Mouse (Mus musculus) lung, postnatal 0 days (tissue): Measurements from ENCODE around the gene Lcp2. TPM values are rescaled to one million over a fixed set of nuclear protein-coding genes. Genes with fewer than 3 reads are reported as not detected.

Source experiments
- ATAC-seq: fragments of 200-750 bp; cut with Nextera tagmentation; 2 replicates; pipeline ENCODE4 v1.8.0; 2017; ENCODE audit warnings: moderate library complexity
- DNase-seq: peaks from one replicate; pipeline ENCODE4 v3.0.0-alpha.2; 2016; ENCODE audit warnings: low spot score
- H3K27ac ChIP-seq: fragments of 300-500 bp; sonication (generic); 2 replicates; pipeline ENCODE4 v1.5.1; 2014; ENCODE audit warnings: antibody characterized with exemption, mild to moderate bottlenecking, low read length, mixed read lengths
- H3K27me3 ChIP-seq: fragments of 300-500 bp; sonication (generic); replicated peaks from 2 replicates; pipeline ENCODE4 v1.6.1; 2014; ENCODE audit warnings: low read length, mixed read lengths; ENCODE audit not compliant: insufficient read depth
- H3K36me3 ChIP-seq: fragments of 300-500 bp; sonication (generic); 2 replicates; pipeline ENCODE4 v1.6.1; 2014; ENCODE audit warnings: low read length, mixed read lengths; ENCODE audit not compliant: insufficient read depth
- H3K4me1 ChIP-seq: fragments of 300-500 bp; sonication (generic); 2 replicates; pipeline ENCODE4 v1.6.1; 2014; ENCODE audit warnings: antibody characterized with exemption, low read depth, low read length, mixed read lengths; ENCODE audit not compliant: insufficient read depth
- H3K4me2 ChIP-seq: fragments of 300-500 bp; sonication (generic); replicated peaks from 2 replicates; pipeline ENCODE4 v1.6.1; 2014; ENCODE audit warnings: low read depth, mild to moderate bottlenecking, low read length, moderate library complexity, mixed read lengths
- H3K4me3 ChIP-seq: fragments of 300-500 bp; sonication (generic); 2 replicates; pipeline ENCODE4 v1.5.1; 2014; ENCODE audit warnings: low read depth, low read length
- H3K9ac ChIP-seq: fragments of 300-500 bp; sonication (generic); replicated peaks from 2 replicates; pipeline ENCODE4 v1.6.1; 2014; ENCODE audit warnings: low read depth, mild to moderate bottlenecking
- H3K9me3 ChIP-seq: fragments of 300-500 bp; sonication (generic); 2 replicates; pipeline ENCODE4 v1.6.1; 2016; ENCODE audit warnings: low read length, mixed read lengths
- CTCF ChIP-seq: IDR thresholded peaks from 2 replicates; pipeline ENCODE4 v1.5.1; 2016; ENCODE audit warnings: antibody characterized with exemption, mild to moderate bottlenecking
- EP300 ChIP-seq: IDR thresholded peaks from 2 replicates; pipeline ENCODE4 v1.6.1; 2016; ENCODE audit warnings: antibody characterized with exemption, mild to moderate bottlenecking, control low read depth
- WGBS: fragments of 180-500 bp; shearing (Covaris S2); extraction: QIAGEN DNeasy Blood & Tissue Kit; methylation state at CpG from one replicate; pipeline ENCODE4 v1.1.7; 2014; 5-methylcytosine and 5-hydroxymethylcytosine counted together
- polyA plus RNA-seq: library from polyadenylated mRNA; unstranded; fragments of >200 nt; fragmentation: Nextera tagmentation; extraction: Ambion mirVana; gene quantifications from 2 replicates; pipeline ENCODE4 v1.2.1, GENCODE M21; 2015

Lcp2 gene
- polyA plus RNA-seq, 1 experiment from 2014 or later = 4.9 TPM

DNA sequence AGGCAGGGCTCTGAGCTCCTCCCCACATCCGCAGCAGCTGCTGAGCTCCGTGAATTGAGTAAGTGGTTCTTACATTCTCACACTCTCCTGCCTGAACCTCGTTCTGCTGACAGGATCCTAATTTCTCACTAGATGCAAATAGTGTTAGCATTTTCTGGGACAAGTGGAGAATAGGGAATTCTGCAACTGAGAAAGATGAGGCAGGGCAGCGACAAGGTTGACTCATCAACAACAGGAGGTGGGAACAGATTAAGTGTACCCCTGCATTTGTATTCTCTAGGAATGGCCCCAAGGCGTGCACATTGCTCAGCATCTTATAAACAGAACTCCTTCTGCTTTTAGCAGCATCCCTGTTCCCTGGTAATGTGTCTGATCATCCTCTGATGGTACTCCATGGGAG lies 6.7 kb upstream of the Lcp2 start:
- Histone ChIP-seq H3K9me3 (no peaks in the 10 kb centered on the region), H3K27ac (no peak overlapping the region), H3K4me2 (no peak overlapping the region), H3K4me1 (no peaks in the 10 kb centered on the region), H3K9ac (no peak overlapping the region), H3K36me3 (no peaks in the 10 kb centered on the region), H3K4me3 (no peak overlapping the region), H3K27me3 (no peaks in the 10 kb centered on the region)
- no peak for TF ChIP-seq EP300
- TF ChIP-seq CTCF = no peak
- DNase-seq (no peak), ATAC-seq (no peak)
- 62% methylated on average over 5 of the region's 5 CpGs for WGBS

DNA sequence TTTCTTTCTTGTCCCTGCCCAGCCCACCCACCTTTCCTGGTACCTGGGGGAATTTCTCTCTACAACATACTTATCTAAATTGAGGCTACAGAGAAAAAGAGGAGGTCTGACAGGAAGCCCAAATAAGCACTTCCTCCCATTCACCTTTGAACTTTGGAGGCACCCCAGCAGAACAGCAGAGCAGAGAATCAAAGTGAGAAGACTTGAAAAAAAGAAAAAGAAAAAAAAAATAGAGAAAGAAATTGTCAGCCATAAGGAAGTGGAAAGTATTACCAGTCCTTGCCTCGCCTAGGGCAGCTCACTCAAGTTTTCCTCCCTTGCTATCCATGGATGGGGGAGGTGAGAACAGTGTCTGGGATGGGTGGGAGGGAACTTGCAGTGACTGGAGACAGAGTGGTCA lies 3.9 kb upstream of the Lcp2 start:
- H3K9ac ChIP-seq = no peak overlapping the region
- TF ChIP-seq EP300 (no peak), CTCF (no peak)
- 38% methylated on average over 1 of the region's 1 CpGs for WGBS

DNA sequence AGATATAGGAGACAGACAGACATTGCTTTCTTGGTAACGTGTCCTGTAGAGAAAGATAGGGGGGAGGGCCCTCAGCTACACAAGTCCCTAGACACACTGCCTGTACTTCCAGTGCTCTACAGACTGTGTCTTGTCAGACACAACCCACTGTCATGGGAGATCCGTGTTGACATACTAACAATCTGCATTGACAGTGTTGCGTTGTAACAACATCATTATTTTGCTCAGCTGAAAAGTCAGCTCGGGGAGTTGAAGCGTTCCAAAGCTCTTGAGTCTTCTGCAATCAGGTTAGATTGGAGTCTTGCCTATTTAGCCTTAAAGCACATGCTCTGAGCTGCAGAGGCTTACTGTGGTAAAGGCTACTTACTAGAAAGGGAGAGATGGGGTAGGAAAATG lies 820 bp downstream of the Lcp2 start:
- no peak for TF ChIP-seq EP300
- 82% methylated on average over 5 of the region's 5 CpGs for WGBS
- peak overlapping the region; percentile 6; the same call in 1 of the 2 replicates for H3K4me3 ChIP-seq
- no peak overlapping the region for H3K4me2 ChIP-seq
- no peak overlapping the region for H3K9ac ChIP-seq
- H3K27me3 ChIP-seq = no peaks in the 10 kb centered on the region
- DNase-seq (no peak), ATAC-seq (no peak)
- no peaks in the 10 kb centered on the region for H3K4me1 ChIP-seq
- H3K36me3 ChIP-seq = no peaks in the 10 kb centered on the region
- no peak overlapping the region for H3K27ac ChIP-seq
- no peaks in the 10 kb centered on the region for H3K9me3 ChIP-seq

More for the DNA sequence above, 3.9 kb upstream of the Lcp2 start:
- no peaks in the 10 kb centered on the region for H3K4me1 ChIP-seq
- no peak overlapping the region for H3K4me2 ChIP-seq
- no peaks in the 10 kb centered on the region for H3K27me3 ChIP-seq
- H3K9me3 ChIP-seq = no peaks in the 10 kb centered on the region
- H3K4me3 ChIP-seq = no peak overlapping the region
- no peak overlapping the region for H3K27ac ChIP-seq
- no peak for DNase-seq
- no peaks in the 10 kb centered on the region for H3K36me3 ChIP-seq
- no peak for ATAC-seq

DNA sequence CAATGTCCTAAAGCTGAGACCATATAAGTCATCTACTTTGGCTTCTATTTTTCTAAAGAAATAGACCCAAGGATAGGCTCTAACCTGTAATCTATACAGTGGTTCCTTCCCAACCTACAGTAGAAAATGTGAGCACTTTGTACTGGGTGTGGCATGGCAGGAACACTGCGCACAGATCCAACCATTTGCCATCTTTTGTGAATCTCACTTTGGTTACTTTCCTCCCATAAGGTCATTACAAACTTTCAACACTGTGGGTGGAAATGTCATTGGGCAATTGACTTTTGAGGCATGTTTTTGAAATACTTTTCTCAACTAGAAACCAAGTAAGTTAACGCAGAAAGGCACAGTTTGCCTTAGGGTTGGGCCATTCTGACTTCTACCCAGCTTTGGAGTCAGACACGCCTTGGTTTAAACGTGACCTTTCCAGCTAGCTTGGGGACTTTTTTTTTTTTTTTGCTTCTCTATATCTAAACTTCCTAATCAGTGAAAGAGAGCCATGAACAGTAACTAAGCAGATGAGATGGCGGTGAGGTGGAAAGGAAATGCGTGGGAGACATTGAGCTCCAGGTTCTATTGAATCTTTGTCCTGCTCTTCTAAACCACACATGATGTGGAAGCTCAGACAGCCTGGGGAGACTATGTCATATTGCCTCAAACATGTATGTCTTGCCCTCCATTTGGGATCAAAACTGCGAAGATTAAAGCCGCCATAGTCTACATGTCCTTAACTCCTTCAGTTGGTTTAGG lies 1.8 kb downstream of the Lcp2 start:
- Histone ChIP-seq H3K4me3 (no peak overlapping the region), H3K9ac (no peak overlapping the region), H3K27ac (no peak overlapping the region), H3K4me1 (no peaks in the 10 kb centered on the region), H3K36me3 (no peaks in the 10 kb centered on the region), H3K4me2 (no peak overlapping the region), H3K9me3 (no peaks in the 10 kb centered on the region), H3K27me3 (no peaks in the 10 kb centered on the region)
- ATAC-seq = no peak
- no peak for DNase-seq
- TF ChIP-seq EP300 = no peak
- no peak for TF ChIP-seq CTCF
- 89% methylated on average over 8 of the region's 8 CpGs for WGBS

DNA sequence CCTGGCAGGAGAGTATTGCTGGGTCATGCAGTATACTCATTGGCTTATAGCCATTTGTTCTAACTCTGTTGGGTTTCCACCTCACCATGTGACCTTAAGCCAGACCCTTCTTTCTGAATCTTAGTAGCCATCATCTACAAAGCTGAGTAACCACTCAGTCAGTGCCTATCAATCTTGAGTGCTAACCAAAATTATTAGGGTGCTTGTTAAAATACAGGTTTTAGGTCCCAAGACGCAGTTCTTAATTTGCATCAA lies 2.3 kb downstream of the Lcp2 start:
- H3K36me3 ChIP-seq = no peaks in the 10 kb centered on the region
- no peak overlapping the region for H3K4me2 ChIP-seq
- TF ChIP-seq CTCF = no peak
- TF ChIP-seq EP300 = no peak
- H3K9ac ChIP-seq = no peak overlapping the region
- DNase-seq = no peak
- WGBS = 88% methylated on average over 1 of the region's 1 CpGs
- H3K4me1 ChIP-seq = no peaks in the 10 kb centered on the region
- no peaks in the 10 kb centered on the region for H3K27me3 ChIP-seq
- no peaks in the 10 kb centered on the region for H3K9me3 ChIP-seq
- H3K4me3 ChIP-seq = no peak overlapping the region
- no peak for ATAC-seq
- no peak overlapping the region for H3K27ac ChIP-seq

DNA sequence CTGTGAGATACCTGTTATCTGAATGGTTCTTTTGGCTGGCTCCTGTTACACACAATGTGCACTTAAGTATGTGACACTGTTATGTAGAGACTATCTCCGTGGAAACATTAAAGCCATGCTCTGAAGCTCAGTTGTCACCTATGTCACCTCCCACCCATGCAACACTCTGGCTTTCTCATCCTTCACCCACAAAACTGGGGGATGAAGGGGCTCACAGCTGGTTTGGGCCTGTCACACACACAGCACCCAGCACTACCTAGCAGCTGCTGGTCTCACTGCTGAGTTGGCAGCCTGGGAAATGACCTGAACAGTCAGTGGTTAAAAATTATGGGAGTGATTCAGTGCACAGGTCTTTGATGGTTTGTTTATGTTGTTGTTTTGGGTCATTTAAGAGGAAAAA lies 3.3 kb downstream of the Lcp2 start:
- DNase-seq = no peak
- H3K36me3 ChIP-seq = no peaks in the 10 kb centered on the region
- 55% methylated on average over 1 of the region's 1 CpGs for WGBS
- H3K9me3 ChIP-seq = no peaks in the 10 kb centered on the region
- H3K4me1 ChIP-seq = no peaks in the 10 kb centered on the region
- no peaks in the 10 kb centered on the region for H3K27me3 ChIP-seq
- H3K9ac ChIP-seq = no peak overlapping the region
- TF ChIP-seq EP300 = no peak
- no peak for TF ChIP-seq CTCF
- H3K4me2 ChIP-seq = no peak overlapping the region
- no peak overlapping the region for H3K27ac ChIP-seq
- H3K4me3 ChIP-seq = no peak overlapping the region
- no peak for ATAC-seq

DNA sequence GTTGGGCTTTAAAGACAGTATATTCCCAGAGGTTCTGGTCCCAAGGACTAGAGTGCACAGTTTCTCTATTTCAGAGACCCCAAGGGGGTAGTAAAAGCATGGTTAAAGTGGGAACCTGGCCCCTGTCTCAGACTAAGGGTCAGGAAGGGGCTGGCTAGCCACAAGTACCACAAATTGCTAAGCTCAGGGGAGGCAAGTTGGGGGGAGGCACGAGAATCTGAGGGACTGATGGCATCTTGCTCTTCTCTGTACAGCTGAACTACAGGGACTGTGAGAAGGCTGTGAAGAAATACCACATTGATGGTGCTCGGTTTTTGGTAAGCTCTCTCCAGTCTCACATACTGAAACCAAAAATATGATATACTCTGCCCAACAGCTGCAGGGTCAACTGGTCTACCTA lies 3.9 kb downstream of the Lcp2 start:
- DNase-seq (no peak), ATAC-seq (no peak)
- Histone ChIP-seq H3K27ac (no peak overlapping the region), H3K4me2 (no peak overlapping the region), H3K36me3 (no peaks in the 10 kb centered on the region), H3K27me3 (no peaks in the 10 kb centered on the region), H3K9me3 (no peaks in the 10 kb centered on the region), H3K9ac (no peak overlapping the region), H3K4me1 (no peaks in the 10 kb centered on the region), H3K4me3 (no peak overlapping the region)
- WGBS = 58% methylated on average over 2 of the region's 2 CpGs
- TF ChIP-seq EP300 (no peak), CTCF (no peak)
